Mouse (Mus musculus): ENCODE data around the gene Lao1. TPM values are rescaled to one million over a fixed set of nuclear protein-coding genes. Genes with fewer than 3 reads are reported as not detected.
"Not testable (repeated sequence)": the region's sequence is repeated elsewhere in the genome, so short reads cannot be mapped to it uniquely, and the experiment has no call there.

The Lao1 gene
- 0.13 and 0.16 TPM in 2 replicates for polyA plus RNA-seq (2012; rRNA removed)

DNA sequence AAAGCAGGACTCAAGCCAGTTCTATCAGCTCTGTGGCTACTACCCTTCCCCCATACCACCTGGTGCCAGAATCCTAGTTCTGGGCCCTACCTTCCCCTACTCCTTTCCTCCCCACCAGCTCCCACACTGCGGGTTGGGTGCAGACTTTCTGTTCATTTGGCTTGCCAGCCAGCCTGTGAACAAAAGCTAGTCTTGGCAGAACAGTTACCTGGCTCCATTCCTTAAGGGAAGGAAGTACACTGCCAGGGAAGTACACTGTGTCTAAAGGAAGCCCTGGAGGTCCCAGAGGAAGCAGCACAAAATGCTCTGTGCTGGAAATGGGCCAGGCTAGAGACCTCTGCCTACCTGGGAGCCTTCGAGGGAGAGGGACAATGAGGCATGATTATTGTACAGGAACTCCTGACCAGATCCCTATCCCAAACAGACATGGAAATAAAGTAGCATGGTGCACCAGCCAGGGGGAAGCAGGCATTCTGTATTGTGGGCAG is at the start of gene Lao1:
Lao1 (plus strand) TSS at position 438 of the 488 bp plus-strand sequence.
- 6% methylated on average over 2 of the region's 2 CpGs for WGBS
- Histone ChIP-seq H3K27ac (ENCODE audit: insufficient read depth, low read length) (no peak within 1 kb of the TSS), H3K27me3 (ENCODE audit: control insufficient read depth, insufficient read depth, low read length) (no peaks in the 10 kb centered on the region), H3K4me1 (ENCODE audit: control insufficient read depth, insufficient read depth, low read length) (no peaks in the 10 kb centered on the region), H3K4me3 (replicated peaks; ENCODE audit: insufficient read depth, low read depth, low read length) (no peak within 1 kb of the TSS)
- DNase-seq = peak in 1 of 2 experiments; percentile 51
- TF ChIP-seq CTCF (IDR thresholded peaks at IDR 0.05; ENCODE audit: borderline replicate concordance, insufficient read depth, low read depth, low read length) = no peak
- TF ChIP-seq POLR2A (IDR thresholded peaks at IDR 0.05; ENCODE audit: borderline replicate concordance, insufficient read depth, low read length) = no peak

DNA sequence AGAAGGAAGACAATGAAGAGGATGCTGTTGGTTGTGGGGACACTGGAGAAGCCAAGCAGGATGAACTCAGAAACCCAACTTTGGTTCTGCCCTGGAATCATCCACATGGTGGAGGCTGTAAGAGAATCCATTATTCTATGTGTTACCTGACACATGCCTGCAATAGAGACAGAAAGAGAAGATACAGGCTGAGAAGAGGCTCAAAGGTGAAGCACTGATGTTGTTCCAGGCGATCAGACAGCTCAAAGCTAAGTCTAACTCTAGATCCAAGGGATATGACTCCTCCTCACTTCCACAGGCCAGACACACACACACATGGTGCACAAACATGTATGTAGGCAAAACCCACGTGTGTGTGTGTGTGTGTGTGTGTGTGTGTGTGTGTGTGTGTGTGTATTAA is 44.0 kb upstream of the Lao1 start, which contains the start of gene Olfr1329:
Olfr1329 (minus strand) TSS at position 101 of the 400 bp plus-strand sequence.
- not testable (repeated sequence) for H3K4me1 ChIP-seq (ENCODE audit: control insufficient read depth, insufficient read depth, low read length); H3K27me3 ChIP-seq (ENCODE audit: control insufficient read depth, insufficient read depth, low read length); DNase-seq; H3K4me3 ChIP-seq (replicated peaks; ENCODE audit: insufficient read depth, low read depth, low read length); H3K27ac ChIP-seq (ENCODE audit: insufficient read depth, low read length)
- WGBS = 54% methylated on average over 2 of the region's 2 CpGs

DNA sequence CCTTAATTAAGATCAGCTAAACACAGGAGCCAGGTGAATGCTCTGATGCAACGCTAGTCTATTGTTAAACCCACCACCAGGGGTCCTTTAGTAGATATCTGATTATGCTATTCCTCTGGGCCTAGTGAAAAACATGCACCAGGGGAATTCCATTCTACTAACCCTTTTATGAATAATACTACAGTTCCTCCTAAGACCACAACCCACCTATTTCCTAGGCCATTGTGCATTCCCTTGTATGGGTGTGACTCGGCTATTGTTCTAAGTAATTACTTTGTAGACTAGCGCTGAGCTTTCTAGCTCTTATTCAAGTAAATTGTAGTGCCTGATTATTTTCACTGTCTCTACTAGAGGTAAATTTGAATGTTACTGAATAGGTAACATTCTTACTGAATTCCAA is 30.1 kb upstream of the Lao1 start:
- not testable (repeated sequence) for H3K4me3 ChIP-seq (replicated peaks; ENCODE audit: insufficient read depth, low read depth, low read length); H3K27ac ChIP-seq (ENCODE audit: insufficient read depth, low read length); DNase-seq; H3K4me1 ChIP-seq (ENCODE audit: control insufficient read depth, insufficient read depth, low read length); H3K27me3 ChIP-seq (ENCODE audit: control insufficient read depth, insufficient read depth, low read length)
- 72% methylated on average over 3 of the region's 3 CpGs for WGBS

DNA sequence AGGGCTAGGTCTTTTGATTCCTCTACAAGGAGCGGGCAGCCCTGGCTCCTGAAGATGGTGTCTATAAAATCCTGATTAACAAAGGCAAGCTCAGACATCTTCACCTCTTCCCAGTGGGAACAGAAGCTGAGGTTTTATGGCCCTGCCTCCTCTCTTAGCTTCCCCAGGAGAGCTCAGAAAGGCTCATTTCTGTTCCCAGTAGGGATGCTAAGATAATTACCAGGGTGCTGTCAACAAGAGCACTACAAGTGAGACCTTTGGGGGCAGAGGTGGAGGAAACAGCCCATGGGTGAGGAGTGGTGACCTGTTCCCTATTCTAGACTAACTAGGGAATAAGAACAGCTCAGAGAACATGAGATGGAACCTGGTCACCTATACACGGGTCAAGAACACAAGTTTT is 22.9 kb upstream of the Lao1 start, which contains the start of gene Olfr1328:
Olfr1328 (minus strand) TSS at position 101 of the 400 bp plus-strand sequence.
- DNase-seq = no peak
- Histone ChIP-seq H3K27ac (ENCODE audit: insufficient read depth, low read length) (no peak within 1 kb of the TSS), H3K4me1 (ENCODE audit: control insufficient read depth, insufficient read depth, low read length) (no peaks in the 10 kb centered on the region), H3K4me3 (replicated peaks; ENCODE audit: insufficient read depth, low read depth, low read length) (no peak within 1 kb of the TSS), H3K27me3 (ENCODE audit: control insufficient read depth, insufficient read depth, low read length) (no peaks in the 10 kb centered on the region)
- TF ChIP-seq POLR2A (IDR thresholded peaks at IDR 0.05; ENCODE audit: borderline replicate concordance, insufficient read depth, low read length) (no peak), CTCF (IDR thresholded peaks at IDR 0.05; ENCODE audit: borderline replicate concordance, insufficient read depth, low read depth, low read length) (no peak)
- 73% methylated on average over 2 of the region's 2 CpGs for WGBS

DNA sequence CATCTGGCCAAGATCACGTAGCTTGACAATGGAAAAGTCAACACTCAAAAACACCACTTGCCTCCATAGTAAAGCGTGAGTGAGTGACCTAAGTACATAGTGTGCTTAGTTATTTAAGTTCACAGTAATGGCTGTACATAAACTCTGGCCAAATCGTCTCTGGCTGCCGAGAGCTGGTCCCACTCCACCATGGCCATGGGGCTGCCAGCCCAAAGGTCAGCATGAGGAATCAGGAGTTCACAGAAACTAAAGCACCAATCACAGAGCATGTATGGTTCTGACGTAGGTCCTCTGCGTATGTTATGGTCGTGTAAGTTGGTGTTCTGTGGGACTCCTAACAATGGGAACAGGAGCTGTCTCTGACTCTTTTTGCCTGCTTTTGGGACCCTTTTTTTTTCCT is 2.6 kb upstream of the Lao1 start:
- Histone ChIP-seq H3K27ac (ENCODE audit: insufficient read depth, low read length) (no peak overlapping the region), H3K4me1 (ENCODE audit: control insufficient read depth, insufficient read depth, low read length) (no peaks in the 10 kb centered on the region), H3K4me3 (replicated peaks; ENCODE audit: insufficient read depth, low read depth, low read length) (no peak overlapping the region), H3K27me3 (ENCODE audit: control insufficient read depth, insufficient read depth, low read length) (no peaks in the 10 kb centered on the region)
- no peak for DNase-seq
- TF ChIP-seq CTCF (IDR thresholded peaks at IDR 0.05; ENCODE audit: borderline replicate concordance, insufficient read depth, low read depth, low read length) = no peak
- no peak for TF ChIP-seq POLR2A (IDR thresholded peaks at IDR 0.05; ENCODE audit: borderline replicate concordance, insufficient read depth, low read length)
- WGBS = 88% methylated on average over 7 of the region's 7 CpGs

DNA sequence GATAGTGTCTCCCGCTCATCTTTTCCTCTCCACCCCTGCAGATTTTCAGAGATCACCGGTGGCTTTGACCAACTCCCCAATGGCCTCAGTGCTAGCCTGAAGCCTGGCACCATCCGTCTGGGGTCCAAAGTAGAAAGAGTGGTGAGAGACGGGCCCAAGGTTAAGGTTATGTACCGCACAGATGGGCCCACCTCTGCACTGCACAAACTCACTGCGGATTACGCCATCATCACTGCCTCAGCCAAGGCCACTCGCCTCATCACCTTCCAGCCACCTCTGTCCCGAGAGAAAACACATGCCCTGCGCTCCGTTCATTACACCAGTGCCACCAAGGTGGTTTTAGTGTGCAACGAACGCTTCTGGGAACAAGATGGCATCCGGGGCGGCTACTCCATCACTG is 6.3 kb downstream of the Lao1 start:
- whole genome bisulfite sequencing = 95% methylated on average over 15 of the region's 15 CpGs
- DNase-seq = no peak
- Histone ChIP-seq H3K27me3 (ENCODE audit: control insufficient read depth, insufficient read depth, low read length) (no peaks in the 10 kb centered on the region), H3K4me1 (ENCODE audit: control insufficient read depth, insufficient read depth, low read length) (no peaks in the 10 kb centered on the region; the same call in 1 of the 2 replicates), H3K27ac (ENCODE audit: insufficient read depth, low read length) (no peak overlapping the region), H3K4me3 (replicated peaks; ENCODE audit: insufficient read depth, low read depth, low read length) (no peak overlapping the region)
- TF ChIP-seq POLR2A (IDR thresholded peaks at IDR 0.05; ENCODE audit: borderline replicate concordance, insufficient read depth, low read length) (no peak), CTCF (IDR thresholded peaks at IDR 0.05; ENCODE audit: borderline replicate concordance, insufficient read depth, low read depth, low read length) (no peak)

DNA sequence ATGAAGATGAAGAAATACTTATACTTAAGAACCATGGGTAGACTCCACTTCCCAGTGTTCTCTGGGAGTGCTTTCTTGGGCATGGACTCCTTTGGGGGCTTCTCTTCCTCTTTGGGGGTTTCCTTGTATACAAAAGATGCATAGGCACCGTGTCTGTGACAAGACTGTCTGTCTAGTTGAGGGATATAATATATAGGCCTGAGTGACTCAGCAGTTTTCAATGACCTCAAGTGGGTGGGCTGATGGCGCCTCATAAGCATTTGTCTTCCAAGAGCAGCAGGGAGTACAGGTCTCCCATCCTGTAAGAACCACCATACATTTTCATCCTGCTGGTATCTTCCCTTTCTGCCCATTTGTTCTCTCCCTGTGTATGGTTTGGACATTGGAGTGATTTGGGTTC is 11.9 kb downstream of the Lao1 start:
- Histone ChIP-seq H3K27ac (ENCODE audit: insufficient read depth, low read length) (no peak overlapping the region), H3K4me1 (ENCODE audit: control insufficient read depth, insufficient read depth, low read length) (no peaks in the 10 kb centered on the region; the same call in 1 of the 2 replicates), H3K4me3 (replicated peaks; ENCODE audit: insufficient read depth, low read depth, low read length) (no peak overlapping the region), H3K27me3 (ENCODE audit: control insufficient read depth, insufficient read depth, low read length) (no peaks in the 10 kb centered on the region)
- WGBS = 82% methylated on average over 2 of the region's 2 CpGs
- DNase-seq = no peak
- TF ChIP-seq POLR2A (IDR thresholded peaks at IDR 0.05; ENCODE audit: borderline replicate concordance, insufficient read depth, low read length) (no peak), CTCF (IDR thresholded peaks at IDR 0.05; ENCODE audit: borderline replicate concordance, insufficient read depth, low read depth, low read length) (no peak)

DNA sequence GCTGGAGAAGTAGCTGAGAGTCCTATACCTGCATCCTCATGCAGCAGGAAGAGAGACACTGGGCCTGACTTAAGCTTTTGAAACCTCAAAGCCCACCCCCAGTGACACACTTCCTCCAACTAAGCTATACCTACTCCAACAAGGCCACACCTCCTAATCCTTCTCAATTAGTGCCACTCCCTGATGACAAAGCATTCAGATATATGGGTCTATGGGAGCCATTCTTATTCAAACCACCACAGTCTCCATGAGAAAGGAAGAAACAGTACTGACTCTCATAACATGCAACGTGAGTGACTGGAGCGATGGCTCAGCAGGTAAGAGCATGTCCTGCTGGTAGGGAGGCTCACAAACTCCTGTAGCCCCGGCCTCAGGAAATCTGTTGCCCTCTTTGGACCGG is 23.9 kb downstream of the Lao1 start:
- 76% methylated on average over 4 of the region's 4 CpGs for WGBS
- Histone ChIP-seq H3K27ac (ENCODE audit: insufficient read depth, low read length) (no peak overlapping the region), H3K4me3 (replicated peaks; ENCODE audit: insufficient read depth, low read depth, low read length) (no peak overlapping the region), H3K4me1 (ENCODE audit: control insufficient read depth, insufficient read depth, low read length) (no peaks in the 10 kb centered on the region), H3K27me3 (ENCODE audit: control insufficient read depth, insufficient read depth, low read length) (no peaks in the 10 kb centered on the region)
- no peak for DNase-seq
- TF ChIP-seq POLR2A (IDR thresholded peaks at IDR 0.05; ENCODE audit: borderline replicate concordance, insufficient read depth, low read length) = no peak
- TF ChIP-seq CTCF (IDR thresholded peaks at IDR 0.05; ENCODE audit: borderline replicate concordance, insufficient read depth, low read depth, low read length) = no peak
